Mouse (Mus musculus) lung, postnatal 25 days (tissue): Measurements from ENCODE around the gene Tepp.

Experiments
- DNase-seq: peaks from one replicate; pipeline ENCODE4 v3.0.0; 2022; ENCODE audit warnings: low spot score

Tepp gene

DNA sequence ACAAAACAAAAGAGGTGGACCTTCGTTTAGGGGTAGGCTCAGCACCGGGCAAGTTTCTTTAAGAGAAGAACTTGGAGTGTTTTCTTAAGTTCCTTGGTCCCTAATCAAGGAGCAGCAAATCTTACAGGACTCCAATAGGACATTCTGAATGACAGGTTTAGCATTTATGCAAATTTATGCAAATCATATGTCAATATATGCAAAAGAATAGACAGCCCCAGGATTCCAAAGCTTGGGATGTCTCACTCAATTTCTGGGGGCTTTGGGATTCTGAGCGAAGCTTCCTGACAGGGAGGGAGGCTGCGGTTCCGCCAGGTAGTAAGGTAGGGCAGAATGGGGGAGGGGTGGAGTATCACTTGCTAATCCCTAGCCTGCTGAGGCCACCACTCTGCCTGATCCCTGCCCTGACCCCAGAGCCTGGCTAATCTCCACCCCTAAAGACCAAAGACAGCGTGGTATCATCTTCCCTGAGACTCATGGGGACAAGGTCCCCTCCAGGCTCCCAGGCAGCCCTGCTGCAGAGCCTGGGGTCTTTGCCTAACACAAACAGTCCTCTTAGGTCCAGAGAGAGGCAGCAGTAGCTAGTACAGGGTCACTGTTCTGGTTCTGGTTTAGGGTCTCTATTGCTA lies at the start of gene Tepp:
TSS of gene Tepp (plus strand) at position 225 of the 629 bp plus-strand sequence.
- no peak for DNase-seq

DNA sequence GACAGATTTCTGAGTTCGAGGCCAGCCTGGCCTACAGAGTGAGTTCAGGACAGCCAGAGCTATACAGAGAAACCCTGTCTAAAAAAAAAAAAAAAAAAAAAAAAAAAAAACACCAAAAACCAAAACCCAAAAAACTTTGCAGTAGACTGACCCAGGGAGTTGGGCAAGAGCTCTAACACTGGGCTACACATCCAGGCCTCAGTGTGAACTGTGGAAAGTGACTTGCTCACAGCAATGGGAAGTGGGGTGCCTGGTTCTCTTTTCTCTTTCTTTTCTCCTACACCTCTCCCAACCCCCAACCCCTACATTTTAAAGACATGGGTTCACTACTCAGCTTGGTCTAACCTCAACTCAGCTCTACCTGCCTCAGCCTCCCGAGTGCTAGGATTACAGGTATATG lies 48.2 kb upstream of the Tepp start:
- no peak for DNase-seq

DNA sequence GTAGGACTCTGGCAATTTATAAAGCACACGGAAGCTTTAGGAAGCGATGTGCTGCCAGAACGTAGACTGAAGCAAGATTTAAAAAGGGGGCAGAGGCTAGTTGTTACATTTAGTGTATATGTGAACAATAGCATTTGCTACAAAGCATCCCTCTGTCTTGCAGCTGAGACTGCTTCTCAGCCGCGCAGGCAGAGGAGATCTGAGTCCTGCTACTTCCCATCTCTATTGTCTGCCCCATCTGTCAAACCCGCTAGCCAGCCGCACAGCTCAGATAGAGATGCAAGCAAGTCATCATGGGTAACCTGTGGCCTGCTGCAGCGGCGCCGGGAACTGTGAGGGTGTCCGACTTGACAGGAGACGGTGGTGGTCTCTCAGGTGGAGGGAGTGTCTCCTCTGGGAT lies 39.9 kb upstream of the Tepp start:
- no peak for DNase-seq

DNA sequence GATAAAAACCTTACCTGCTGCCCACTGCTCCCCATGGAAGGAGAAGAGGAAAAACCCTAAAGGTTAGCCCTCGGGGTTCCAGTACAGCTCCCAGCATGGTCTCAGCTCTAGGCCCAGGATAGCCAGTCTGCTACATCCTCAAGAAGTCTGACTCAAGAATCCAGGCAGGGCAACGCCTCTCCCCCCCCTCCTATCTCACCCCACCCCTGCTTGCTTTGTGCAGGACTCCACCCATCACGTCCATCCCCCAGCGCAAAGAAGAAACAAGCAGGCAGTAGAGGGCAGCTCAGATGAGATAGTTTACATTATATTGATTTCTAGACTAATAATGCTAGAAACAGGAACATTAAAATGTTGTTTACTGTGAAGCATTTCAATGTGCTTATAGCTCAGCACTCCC lies 38.5 kb upstream of the Tepp start:
- DNase-seq, result no peak

DNA sequence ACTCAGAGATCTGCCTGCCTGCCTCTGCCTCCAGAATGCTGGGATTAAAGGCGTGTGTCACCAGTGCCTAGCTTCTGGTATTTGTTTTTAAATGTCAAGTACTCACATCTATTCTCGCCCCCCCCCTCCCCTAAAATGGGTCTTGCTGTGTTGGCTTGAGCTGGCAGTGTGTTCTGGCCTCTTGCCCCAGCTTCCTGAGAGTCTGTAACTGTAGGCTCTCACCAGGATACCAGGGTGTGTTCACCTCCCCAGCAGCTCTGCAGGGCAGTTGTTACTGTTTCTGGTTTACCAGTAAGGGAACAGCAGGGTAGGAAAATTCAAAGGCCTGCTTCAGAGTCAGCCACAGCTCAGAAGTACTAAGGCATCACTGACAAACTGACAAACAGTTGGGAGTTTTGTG lies 37.5 kb upstream of the Tepp start:
- peak; percentile 61 for DNase-seq

DNA sequence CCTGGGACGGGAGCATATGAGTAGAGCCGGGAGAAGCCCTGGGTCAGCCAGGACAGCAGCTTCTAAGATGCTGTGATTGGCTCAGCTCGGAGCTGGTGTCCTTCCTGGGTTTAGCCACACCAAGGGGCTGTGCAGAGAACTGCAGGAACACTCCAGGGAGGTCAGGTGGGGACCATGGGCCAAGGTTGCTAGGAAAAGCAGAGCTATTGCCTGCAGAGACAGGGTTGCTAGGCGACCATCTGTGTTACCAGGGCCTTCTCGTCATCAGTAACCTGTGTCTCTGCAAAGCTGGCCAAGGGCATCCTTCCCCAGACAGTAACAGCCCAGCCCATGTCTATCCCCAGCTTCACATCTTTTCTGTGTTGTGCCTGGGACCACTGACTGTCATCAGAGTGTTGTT lies 28.9 kb upstream of the Tepp start:
- DNase-seq, result no peak

DNA sequence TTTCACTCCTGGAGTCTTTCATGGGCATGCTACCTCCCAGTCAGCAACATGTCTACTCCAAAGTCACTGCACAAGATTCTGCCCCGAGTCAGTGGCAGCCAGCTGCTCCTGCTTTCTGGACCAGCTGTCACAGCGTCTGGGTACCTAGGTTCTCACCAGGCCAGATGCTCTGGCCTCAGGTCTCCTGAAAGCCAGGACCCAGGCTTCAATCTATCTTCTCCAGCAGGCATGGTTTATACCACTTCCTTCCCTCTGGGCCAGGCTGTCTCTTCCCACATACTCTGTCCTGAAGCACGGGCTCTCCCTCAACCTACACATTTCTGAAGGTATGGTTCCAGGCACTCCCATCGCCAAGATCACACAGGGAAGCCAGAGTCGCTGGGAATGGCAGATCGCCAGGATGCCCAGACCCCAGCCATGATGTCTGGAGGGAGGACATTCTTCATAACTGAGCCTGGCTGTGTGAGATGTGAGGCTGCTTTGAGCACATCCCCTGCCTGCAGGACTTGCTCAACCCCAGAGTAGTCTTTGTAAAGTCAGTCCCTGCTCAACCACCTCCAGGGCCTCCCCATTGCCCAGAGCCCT lies 21.2 kb upstream of the Tepp start:
- DNase-seq, result no peak

DNA sequence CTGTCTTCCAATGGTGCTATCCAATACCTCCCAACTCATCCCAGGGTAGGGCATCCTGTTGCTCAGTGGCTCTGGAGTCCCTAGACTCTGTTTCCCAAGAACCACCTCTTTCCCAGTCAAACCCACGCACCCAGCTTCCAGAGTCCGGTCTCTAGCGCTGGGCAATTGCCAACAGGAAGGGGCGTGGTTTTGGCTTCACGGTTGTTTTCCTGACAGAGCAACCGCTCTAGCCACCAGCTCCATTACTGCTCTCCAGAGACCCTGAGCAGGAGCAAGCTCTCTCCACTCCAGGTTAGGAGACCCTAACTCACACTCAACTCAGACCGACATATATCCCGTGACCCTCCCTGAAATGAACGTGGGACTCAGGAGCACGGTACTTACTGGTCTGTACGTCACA lies 17.2 kb upstream of the Tepp start:
- peak; percentile 87 for DNase-seq

DNA sequence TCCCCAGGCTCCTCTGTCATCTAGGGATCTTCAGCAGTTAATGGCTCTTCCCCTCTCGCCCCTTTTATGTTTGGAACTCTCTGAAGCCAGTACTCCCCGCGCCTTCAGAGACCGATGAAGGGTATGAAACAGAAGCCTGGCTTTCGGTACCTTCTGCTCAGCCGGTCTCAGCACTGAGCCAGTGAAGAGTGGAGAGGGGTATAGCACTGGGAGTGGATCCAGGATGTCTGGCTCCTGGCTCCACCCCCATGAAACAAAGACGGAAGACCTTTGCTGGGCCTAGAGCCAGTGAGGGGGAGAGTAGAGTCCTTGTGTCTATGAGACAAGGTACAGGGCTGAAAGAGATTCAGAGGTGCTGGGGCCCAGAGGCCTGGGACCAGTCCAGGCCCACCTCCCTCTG lies 16.5 kb upstream of the Tepp start:
- peak; percentile 36 for DNase-seq

DNA sequence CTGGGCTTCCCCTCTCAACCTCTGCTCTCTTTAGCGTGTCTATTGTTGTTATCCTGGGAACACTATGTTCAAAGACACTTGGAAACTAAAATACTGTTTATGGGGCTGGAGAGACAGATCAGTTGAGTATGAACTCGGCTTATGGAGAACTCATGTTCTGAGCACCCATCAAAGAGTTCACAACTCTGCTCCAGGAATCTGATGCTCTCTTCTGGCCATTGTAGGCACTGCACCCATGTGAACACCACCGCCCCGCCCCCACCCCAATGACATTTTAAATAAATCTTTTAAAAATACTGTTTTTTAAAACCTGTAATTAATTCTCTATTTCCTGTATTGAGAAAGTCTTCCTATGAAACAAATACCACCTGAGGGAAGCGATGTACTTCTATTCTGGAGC lies 8.0 kb upstream of the Tepp start:
- DNase-seq, result peak; percentile 34

DNA sequence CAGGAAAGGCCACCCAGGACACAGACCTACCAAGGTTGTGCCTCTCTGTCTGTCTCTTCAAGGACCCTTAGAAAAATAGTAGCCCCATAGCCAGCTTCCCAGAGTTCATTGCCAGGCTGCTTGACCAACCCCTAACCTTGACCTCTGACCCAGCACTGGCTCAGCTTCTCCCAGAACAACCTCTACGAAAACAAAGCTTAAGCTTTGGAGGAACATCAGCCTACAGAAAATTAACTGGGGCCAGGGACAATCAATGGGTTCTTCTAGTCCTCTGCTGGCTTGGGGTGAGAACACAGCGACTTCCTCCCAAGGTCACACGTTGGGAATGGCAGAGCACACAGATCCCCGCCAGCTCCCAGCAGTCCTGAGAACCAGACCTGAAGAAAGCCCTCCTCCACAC lies 4.8 kb upstream of the Tepp start:
- no peak for DNase-seq

DNA sequence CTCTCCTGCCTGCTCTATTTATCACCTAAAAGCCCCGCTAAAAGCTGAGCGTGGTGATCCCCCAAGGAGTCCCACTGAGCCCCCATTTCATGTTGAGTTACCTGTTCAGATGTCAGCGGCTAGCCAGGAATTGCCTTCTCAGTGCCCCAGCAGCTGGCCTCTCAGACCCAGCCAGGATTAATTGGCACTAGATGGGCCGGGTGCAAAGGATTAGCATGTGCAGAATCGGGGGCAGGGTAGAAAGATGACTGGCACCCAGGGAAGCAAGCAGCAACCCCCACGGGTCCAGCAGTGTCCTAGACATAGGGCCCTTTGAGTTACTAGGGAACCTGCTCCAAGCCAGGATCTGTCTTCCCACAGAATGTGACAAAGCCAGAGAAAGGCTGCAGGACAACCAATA lies 3.9 kb upstream of the Tepp start, which contains the start of gene Cngb1:
TSS of gene Cngb1 (minus strand) at position 155 of the 400 bp plus-strand sequence.
- no peak for DNase-seq

DNA sequence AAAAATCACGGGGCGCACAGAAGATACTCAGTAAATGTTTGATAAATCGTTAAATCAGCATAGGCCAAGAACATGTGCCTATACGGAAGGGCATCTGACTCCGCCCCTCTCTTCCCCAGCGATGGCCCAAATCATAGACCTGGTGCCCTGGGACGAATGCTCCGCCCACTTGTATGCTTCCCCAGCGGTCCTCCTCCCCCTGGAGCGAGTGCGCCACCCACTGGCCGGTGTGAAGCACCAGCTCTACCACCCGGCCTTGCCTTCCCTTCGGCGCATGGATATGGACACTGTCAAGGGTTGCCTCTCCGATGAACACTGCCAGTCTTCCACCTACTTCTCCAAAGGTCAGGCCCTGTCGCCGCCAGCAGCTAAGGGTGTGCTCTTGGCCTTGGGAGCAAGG lies 2.5 kb downstream of the Tepp start:
- DNase-seq, result no peak

DNA sequence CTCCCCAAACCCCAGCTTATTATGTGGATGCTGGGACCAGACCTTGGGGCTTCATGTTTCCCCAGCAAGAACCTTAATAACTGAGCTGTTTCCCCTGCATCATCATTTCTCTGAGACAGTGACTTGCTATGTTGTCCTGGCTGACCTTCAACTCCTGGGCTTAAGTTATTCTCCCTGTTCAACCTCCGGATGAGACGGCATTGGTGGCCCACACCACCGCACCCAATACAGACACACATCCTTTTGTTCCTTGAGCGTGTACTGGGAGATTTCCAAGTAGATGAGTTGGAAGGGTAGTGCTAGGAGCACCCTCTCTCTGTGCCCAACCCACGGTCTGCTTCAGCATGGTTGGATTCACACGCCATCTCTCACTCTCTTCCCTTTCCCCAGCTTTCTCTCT lies 3.5 kb downstream of the Tepp start:
- no peak for DNase-seq

DNA sequence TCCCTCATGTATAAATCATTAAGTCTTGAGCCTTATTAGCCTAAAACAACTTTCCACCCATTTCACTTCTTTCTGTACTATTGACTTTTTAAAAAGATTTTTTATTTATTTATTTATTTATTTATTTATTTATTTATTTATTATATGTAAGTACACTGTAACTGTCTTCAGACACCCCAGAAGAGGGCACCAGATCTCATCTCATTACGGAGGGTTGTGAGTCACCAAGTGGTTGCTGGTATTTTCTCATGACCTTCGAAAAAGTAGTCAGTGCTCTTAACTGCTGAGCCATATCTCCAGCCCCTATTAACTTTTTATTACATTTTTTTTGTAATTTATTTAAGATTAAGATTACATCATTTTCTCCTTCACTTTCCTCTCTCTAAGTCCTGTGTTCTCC lies 4.3 kb downstream of the Tepp start:
- no peak for DNase-seq

DNA sequence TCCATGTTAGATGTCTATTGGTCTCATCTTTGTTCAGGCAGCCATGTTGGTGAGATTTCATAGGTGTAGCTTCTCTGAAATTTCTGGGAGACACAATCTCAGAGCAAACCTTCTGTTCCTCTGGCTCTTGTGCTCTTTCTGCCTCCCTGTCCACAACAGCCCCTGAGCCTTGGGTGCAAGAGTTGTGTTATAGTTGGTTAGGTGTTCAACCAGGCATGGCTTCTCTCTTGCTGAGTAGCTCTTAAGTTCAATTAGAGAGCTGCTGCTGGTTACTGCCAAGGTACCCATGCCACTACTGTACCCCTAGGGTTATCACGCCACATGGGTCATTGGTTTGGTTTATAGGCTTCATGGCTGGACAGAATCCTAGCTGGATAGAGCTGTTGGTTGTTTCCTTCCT lies 5.0 kb downstream of the Tepp start:
- no peak for DNase-seq

DNA sequence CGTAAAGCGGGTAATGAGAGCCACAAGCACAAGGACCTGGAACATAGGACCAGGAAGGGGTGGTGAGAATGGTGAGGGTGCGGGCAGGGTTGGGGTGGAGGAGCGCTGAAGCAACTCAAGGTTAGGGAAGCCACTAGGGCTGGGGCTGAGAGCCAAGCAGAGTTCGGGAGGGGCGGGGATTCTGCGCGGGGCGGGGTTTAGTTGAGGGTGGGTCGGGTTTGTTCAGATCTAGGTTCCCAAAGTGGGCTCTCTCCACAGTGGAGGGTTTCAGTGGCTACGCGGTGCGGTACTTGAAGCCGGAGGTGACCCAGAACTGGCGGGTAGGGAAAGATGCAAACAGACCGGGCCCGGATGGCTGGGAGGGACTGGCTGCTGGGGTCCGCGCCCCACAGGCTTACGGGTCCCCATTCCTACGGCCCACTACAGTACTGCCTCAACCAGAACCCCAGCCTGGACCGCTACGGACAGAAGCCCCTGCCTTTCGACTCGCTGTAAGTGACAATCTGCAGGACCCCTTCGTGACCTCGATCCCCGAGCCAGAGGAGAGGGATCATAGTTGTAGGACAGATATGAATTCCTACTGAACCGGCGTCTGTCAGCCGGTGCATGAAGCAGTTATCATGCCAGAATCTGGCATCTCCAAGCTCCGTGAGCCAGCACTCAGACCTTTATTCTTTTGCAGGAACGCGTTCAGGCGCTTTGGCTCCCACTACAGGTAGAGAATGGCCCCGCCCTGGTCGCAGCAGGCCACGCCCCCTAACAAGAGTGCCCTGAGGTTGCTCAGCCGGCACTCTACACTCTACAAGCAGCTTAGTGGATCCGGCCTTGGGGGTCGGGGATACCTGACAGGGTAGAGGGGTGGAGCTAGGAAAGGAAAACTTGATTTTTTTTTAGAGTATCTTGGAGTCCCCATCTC lies 10.1 kb downstream of the Tepp start:
- peak; percentile 87 for DNase-seq

DNA sequence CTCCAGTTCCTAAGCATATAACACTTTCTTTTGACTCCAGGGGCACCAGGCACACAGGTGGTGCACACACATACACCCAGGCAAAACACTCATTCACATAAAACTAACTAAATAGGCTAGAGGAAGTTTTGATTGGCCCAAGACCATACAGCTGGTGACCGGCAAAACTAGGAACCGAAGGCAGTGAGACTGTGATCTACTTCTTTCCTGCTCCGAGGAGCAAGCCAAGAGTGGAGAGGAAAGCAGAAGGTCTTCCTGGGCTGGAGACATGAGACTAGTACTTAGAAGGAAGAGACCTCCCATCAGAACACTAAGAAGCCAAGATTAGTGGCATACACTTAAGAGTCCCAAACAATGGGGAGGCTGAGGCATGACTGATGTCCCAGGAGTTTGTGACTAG lies 12.8 kb downstream of the Tepp start:
- no peak for DNase-seq

DNA sequence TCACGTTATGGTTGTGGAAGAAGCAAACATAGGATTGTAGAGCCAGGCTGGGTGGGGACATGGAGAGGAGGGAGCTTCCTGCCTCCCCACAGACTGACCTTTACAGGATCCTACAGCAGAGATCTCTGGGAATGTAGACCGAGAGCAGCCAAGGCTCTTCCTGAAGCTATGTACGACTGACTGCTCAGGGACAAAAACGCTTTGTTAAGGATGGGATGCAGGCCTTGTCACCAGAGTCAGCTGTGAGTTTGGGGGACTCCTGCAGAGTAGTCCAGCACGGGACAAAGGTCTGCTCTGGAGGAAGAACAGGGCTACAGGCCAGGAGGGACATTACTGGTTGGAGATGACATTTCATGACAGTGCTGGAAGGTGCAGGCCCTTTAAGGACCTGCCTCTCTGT lies 14.3 kb downstream of the Tepp start:
- DNase-seq, result no peak

DNA sequence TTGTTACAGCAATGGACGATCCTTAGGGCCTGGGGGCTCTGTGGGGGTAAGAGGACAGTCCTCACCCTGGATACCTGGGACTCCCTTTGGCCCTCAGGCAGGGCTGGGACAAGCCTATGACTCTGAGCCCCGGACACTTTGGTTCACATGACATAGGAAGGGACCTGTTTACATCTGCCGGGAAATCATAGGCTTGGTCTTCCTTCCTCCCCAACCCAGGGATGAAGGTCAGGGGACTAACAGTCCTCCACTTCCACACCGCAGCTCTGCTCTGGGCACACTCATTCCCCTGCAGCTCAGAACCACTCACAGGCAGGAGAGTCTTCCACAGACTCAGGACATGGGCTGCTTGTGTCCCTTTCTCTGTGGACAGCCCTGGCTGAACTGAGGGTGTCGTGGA lies 16.5 kb downstream of the Tepp start:
- no peak for DNase-seq

DNA sequence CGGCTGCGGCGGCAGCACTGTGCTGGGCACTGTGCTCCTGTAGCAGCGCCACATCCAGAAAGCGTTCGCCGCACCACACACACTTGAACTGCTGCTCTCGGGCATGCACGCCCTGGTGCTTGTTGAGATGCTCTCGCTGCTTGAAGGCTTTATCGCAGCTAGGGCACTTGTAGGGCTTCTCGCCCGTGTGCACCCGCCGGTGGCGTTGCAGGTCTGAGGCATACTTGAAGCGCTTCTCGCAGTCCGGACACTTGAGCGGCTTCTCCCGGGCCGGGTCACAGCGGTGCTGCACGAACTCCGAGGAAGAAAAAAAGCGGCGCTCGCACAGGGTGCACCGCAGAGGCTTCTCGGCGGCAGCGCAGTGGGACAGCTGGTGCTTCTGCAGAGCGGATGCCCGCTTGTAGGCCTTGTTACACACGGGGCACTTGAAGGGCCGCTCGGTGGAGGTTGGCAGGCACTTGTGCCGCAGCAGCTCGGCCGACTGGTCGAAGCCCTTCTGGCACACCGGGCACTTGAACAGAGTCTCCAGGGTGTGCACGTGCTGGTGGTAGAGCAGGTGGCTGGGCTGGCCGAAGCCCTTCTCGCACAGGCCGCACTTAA lies 17.6 kb downstream of the Tepp start:
- DNase-seq, result no peak

DNA sequence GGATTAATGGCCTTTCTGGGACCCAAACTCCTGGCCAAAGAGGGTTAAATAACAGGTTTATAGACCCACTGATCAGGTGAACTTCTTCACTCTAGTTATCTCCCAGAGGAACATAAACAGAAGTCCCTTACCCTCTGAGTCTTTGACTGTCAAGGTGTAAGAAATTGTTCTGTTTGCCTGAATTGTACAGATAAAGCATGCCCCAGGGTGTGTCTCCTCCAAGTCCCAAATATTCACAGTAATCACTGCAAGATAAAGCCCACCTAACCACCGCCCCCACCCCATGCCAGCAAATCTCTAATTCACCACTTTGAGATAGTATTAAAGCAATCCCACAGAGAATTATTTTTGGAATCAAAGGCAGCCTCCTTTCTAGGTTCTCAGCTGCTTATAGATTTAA lies 20.0 kb downstream of the Tepp start:
- DNase-seq, result no peak

DNA sequence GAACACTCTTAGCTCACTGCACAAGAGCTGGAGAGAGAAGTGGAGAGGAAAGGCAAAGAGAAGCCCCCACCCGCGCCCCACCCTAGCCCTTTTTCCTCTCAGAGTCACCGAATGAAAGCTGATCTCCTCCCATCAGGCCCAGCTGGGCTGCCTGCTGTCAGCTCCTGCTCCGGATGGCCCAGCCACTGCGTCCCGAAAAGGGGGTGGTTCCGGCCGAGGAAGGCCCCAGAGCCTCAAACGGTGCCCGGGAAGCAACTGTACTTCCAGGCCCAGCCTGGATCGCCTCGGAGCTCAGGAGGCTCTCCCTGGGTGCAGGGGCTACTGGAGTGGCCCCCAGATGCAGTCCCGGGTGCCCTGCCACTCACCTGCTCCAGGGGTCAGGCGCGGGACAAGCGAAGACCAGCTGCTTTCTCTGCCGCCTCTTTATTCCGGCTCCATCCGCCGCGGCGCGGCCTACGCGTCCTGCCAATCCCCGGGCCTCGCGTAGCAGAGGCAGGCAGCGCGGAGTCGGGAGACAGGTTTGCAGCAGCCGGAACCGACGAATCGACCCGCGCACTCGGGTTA lies 20.9 kb downstream of the Tepp start:
- DNase-seq, result peak; percentile 61
